Mouse (Mus musculus) cortical plate, adult 2 months (tissue): ENCODE measurements around the gene Gm11011.

Experiments
- CTCF ChIP-seq: fragments of 200-500 bp; IDR thresholded peaks from 2 replicates; pipeline ENCODE4 v1.5.1; 2011; ENCODE audit warnings: mild to moderate bottlenecking, control low read depth, low read length; ENCODE audit not compliant: insufficient read depth; ENCODE audit errors: extremely low read depth
- POLR2A ChIP-seq: fragments of 200-500 bp; IDR thresholded peaks from 2 replicates; pipeline ENCODE4 v1.6.1; 2011; ENCODE audit warnings: mild to moderate bottlenecking, low read length, control low read depth; ENCODE audit not compliant: insufficient read depth; ENCODE audit errors: extremely low read depth

DNA sequence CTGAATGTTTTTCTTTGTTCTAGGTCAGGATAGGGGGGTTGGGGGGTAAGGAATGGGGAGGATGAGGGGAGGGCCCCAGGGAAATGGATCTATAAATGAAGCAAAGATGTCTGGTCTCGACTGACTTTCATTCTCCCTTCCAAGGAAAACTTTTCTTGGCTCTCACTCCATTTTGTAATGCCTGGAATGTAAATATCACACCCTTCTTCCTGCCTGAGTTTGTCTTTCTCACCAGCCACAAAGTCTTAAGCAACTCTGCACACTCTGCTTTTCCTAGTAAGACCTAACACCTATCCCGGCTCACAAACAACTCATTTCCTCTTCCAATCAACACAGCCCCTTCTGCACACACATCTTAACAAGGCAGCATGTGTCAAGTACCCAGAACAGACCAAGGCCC is 20.2 kb upstream of the Gm11011 start:
- TF ChIP-seq POLR2A: no peak
- TF ChIP-seq CTCF: no peak
